Mouse (Mus musculus) C2C12 (cell line): ENCODE measurements around the gene Dock2. TPM values are rescaled to one million over a fixed set of nuclear protein-coding genes. Genes with fewer than 3 reads are reported as not detected.

ENCODE experiments used
- H3K27me3 ChIP-seq: one replicate; pipeline ENCODE4 v1.6.1; 2011; ENCODE audit not compliant: control insufficient read depth, insufficient read depth, insufficient read length
- H3K36me3 ChIP-seq: one replicate; pipeline ENCODE4 v1.6.1; 2011; ENCODE audit not compliant: control insufficient read depth, insufficient read depth
- H3K4me3 ChIP-seq: one replicate; pipeline ENCODE4 v1.5.1; 2011; ENCODE audit warnings: mild to moderate bottlenecking, control low read depth; ENCODE audit not compliant: poor library complexity, insufficient read depth, severe bottlenecking
- H3K79me2 ChIP-seq: one replicate; pipeline ENCODE4 v1.6.1; 2011; ENCODE audit not compliant: control insufficient read depth, insufficient read depth
- H3K79me3 ChIP-seq: one replicate; pipeline ENCODE4 v1.6.1; 2011; ENCODE audit warnings: low read depth, control low read depth
- H3ac ChIP-seq: one replicate; pipeline ENCODE3; 2011; ENCODE audit warnings: low read depth; ENCODE audit not compliant: control insufficient read depth, insufficient read length
- CEBPB ChIP-seq: IDR thresholded peaks from one replicate; pipeline ENCODE4 v1.6.1; 2011; ENCODE audit warnings: low read depth, mild to moderate bottlenecking, control low read depth, moderate library complexity
- CTCF ChIP-seq: IDR thresholded peaks from one replicate; pipeline ENCODE4 v1.5.1; 2011; ENCODE audit not compliant: control insufficient read depth, insufficient read depth, insufficient read length
- FOSL1 ChIP-seq: IDR thresholded peaks from one replicate; pipeline ENCODE4 v1.8.0; 2011; ENCODE audit warnings: mild to moderate bottlenecking, low read length; ENCODE audit not compliant: poor library complexity, insufficient read depth, severe bottlenecking
- MAX ChIP-seq: IDR thresholded peaks from one replicate; pipeline ENCODE4 v1.6.1; 2011; ENCODE audit warnings: mild to moderate bottlenecking, control low read depth
- MYOD1 ChIP-seq: IDR thresholded peaks from one replicate; pipeline ENCODE4 v1.6.1; 2011; ENCODE audit warnings: low read depth; ENCODE audit not compliant: control insufficient read depth, insufficient read length
- MYOG ChIP-seq: IDR thresholded peaks from one replicate; pipeline ENCODE4 v1.6.1; 2011; ENCODE audit not compliant: control insufficient read depth, insufficient read length; ENCODE audit errors: extremely low read depth
- USF1 ChIP-seq: IDR thresholded peaks from one replicate; pipeline ENCODE4 v1.6.1; 2011; ENCODE audit warnings: low read depth, mild to moderate bottlenecking, control low read depth, moderate library complexity
- polyA plus RNA-seq: library from polyadenylated mRNA; unstranded; fragments of >200 nt; fragmentation: generic; extraction: Trizol; gene quantifications from one replicate; pipeline ENCODE4 v1.2.1, GENCODE M21; 2012; ENCODE audit warnings: missing spikeins

The Dock2 gene
- polyA plus RNA-seq, 1 experiment, result 0.01 TPM

DNA sequence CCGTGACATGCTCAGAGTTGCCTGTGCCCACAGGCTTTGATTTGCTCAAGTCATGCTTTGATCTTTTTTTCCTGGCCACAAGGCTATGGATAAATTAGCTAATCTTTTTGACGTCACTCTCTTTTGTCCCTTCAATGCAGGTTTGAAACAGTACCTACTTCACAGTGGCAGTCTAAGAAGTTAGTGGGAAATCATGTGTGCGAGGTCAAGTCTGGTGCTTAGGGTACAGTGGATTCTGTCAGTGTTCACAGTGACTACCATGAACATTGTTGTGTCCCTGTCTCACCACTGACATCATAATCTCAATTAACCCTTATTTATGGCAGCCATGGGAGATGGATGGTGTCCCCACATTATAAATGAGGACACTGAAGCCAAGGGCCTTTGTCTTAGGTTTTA is 506.6 kb downstream of the Dock2 start:
- TF ChIP-seq CEBPB (no peak), MYOG (no peak), FOSL1 (no peak), CTCF (no peak), MAX (no peak), MYOD1 (no peak), USF1 (no peak)
- Histone ChIP-seq H3K79me3 (no peaks in the 10 kb centered on the region), H3K79me2 (no peaks in the 10 kb centered on the region), H3K27me3 (no peaks in the 10 kb centered on the region), H3K4me3 (no peak overlapping the region), H3K36me3 (no peaks in the 10 kb centered on the region), H3ac (no peak overlapping the region)

DNA sequence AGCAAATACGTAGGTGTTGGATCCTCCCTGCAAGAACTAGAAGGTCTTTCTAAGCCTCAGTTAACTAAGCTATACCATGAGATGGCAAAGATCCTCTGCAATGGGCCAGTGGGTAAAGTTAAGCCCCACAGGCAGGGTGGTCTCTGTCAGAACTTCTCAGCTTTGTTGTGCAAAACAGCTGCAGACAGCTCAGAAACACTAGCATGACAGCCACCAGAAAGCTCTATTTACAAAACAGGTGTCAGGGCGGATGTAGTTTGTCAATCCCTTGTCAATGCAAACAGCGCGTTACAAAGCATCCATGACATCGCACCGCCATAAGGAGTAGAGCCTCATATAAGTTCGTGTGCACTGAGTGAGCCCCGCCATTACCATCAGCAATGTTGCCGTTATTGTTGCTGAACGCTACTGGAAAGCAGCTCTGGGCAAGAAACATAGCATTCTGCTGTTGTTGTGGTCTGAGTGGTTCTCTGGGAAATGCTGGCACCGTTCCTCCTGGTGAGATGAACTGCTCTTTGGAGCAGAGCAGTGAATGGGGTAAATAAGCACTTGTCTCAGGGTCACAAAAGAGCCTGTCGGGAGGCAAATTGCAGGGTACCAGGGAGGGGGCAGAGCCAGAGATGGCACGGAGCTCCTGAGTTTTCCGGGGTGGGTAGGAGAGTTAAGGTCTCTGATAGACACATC is 507.2 kb downstream of the Dock2 start:
- TF ChIP-seq MAX, result no peak
- TF ChIP-seq CEBPB, result no peak
- no peak for TF ChIP-seq FOSL1
- no peak for TF ChIP-seq USF1
- TF ChIP-seq MYOD1, result no peak
- TF ChIP-seq CTCF, result no peak
- H3K27me3 ChIP-seq, result no peaks in the 10 kb centered on the region
- no peak overlapping the region for H3K4me3 ChIP-seq
- no peaks in the 10 kb centered on the region for H3K79me2 ChIP-seq
- no peak overlapping the region for H3ac ChIP-seq
- H3K36me3 ChIP-seq, result no peaks in the 10 kb centered on the region
- H3K79me3 ChIP-seq, result no peaks in the 10 kb centered on the region

GRCm38 (mm10) chr11:34275941-34276340 is 507.8 kb downstream of the Dock2 start:
- no peaks in the 10 kb centered on the region for H3K27me3 ChIP-seq
- no peaks in the 10 kb centered on the region for H3K36me3 ChIP-seq
- no peak overlapping the region for H3K4me3 ChIP-seq
- H3K79me2 ChIP-seq, result no peaks in the 10 kb centered on the region
- no peaks in the 10 kb centered on the region for H3K79me3 ChIP-seq
- TF ChIP-seq MAX, result no peak
- no peak for TF ChIP-seq CTCF
- no peak for TF ChIP-seq CEBPB
- no peak for TF ChIP-seq MYOG
- no peak for TF ChIP-seq USF1
- no peak for TF ChIP-seq FOSL1
- H3ac ChIP-seq, result no peak overlapping the region

- Histone ChIP-seq H3K36me3 (no peaks in the 10 kb centered on the region), H3ac (no peak overlapping the region), H3K79me3 (no peaks in the 10 kb centered on the region), H3K4me3 (no peak overlapping the region), H3K27me3 (no peaks in the 10 kb centered on the region), H3K79me2 (no peaks in the 10 kb centered on the region)
- TF ChIP-seq CTCF (no peak), MYOD1 (no peak), MYOG (no peak), MAX (no peak), FOSL1 (no peak), CEBPB (no peak), USF1 (no peak)
Measured at GRCm38 (mm10) chr11:34272016-34272415, 511.7 kb downstream of the Dock2 start.

- Histone ChIP-seq H3K79me3 (no peaks in the 10 kb centered on the region), H3K79me2 (no peaks in the 10 kb centered on the region), H3K27me3 (no peaks in the 10 kb centered on the region), H3ac (no peak overlapping the region), H3K36me3 (no peaks in the 10 kb centered on the region), H3K4me3 (no peak overlapping the region)
- TF ChIP-seq MYOG (no peak), CEBPB (no peak), CTCF (no peak), MYOD1 (no peak), FOSL1 (no peak), MAX (no peak), USF1 (no peak)
Measured at GRCm38 (mm10) chr11:34264099-34264498, 519.6 kb downstream of the Dock2 start.

- Histone ChIP-seq H3K27me3 (no peaks in the 10 kb centered on the region), H3K79me2 (no peaks in the 10 kb centered on the region), H3K79me3 (no peaks in the 10 kb centered on the region), H3K4me3 (no peak overlapping the region), H3K36me3 (no peaks in the 10 kb centered on the region), H3ac (no peak overlapping the region)
- no peak for TF ChIP-seq MAX
- no peak for TF ChIP-seq MYOD1
- no peak for TF ChIP-seq FOSL1
- no peak for TF ChIP-seq CEBPB
- no peak for TF ChIP-seq MYOG
- TF ChIP-seq CTCF, result no peak
- TF ChIP-seq USF1, result no peak
Measured at GRCm38 (mm10) chr11:34258849-34259469, 524.7 kb downstream of the Dock2 start.
